Mouse (Mus musculus): ENCODE measurements around the gene Ghdc. TPM values are rescaled to one million over a fixed set of nuclear protein-coding genes. Genes with fewer than 3 reads are reported as not detected.
A peak's percentile ranks its signal among the peaks of the same experiment; 100 is the strongest.

The Ghdc gene
- polyA plus RNA-seq, 1 experiment from 2014 or later = 6.7 TPM

DNA sequence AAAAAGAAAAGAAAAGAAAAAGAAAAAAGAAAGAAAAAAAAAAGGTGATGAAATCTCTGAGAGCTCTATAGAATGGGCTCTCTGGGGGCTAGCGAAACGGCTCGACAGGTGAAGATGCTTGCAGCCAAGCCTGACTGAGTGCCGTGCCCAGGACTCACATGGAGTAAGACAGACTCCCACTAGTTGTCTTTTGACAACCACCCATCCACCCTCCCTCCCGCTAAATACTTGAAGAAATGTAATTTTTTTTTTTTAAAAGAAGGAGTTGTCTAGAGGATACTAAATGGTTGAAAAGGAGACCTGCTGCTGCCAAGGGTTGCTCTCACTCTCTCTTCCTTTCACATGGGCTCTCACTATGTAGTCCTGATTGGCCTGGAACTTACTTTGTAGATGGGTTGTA lies 32.0 kb downstream of the Ghdc start:
- Histone ChIP-seq H3K27me3 (replicated peaks; ENCODE audit: control insufficient read depth, insufficient read depth, low read length) (no peaks in the 10 kb centered on the region), H3K9me3 (ENCODE audit: control insufficient read depth, low read length) (no peaks in the 10 kb centered on the region), H3K4me2 (ENCODE audit: low read depth, low read length) (peak overlapping the region; percentile 81), H3K36me3 (ENCODE audit: control insufficient read depth, insufficient read depth, low read length) (no peaks in the 10 kb centered on the region), H3K4me1 (ENCODE audit: control insufficient read depth, insufficient read depth, low read length) (peaks cover 19% of the 10 kb centered on the region), H3K27ac (ENCODE audit: low read length) (no peak overlapping the region), H3K9ac (ENCODE audit: low read depth, low read length) (no peak overlapping the region), H3K4me3 (ENCODE audit: low read length) (peak overlapping the region; percentile 75)
- no peak for ATAC-seq
- 20% methylated on average over 5 of the region's 5 CpGs for WGBS

DNA sequence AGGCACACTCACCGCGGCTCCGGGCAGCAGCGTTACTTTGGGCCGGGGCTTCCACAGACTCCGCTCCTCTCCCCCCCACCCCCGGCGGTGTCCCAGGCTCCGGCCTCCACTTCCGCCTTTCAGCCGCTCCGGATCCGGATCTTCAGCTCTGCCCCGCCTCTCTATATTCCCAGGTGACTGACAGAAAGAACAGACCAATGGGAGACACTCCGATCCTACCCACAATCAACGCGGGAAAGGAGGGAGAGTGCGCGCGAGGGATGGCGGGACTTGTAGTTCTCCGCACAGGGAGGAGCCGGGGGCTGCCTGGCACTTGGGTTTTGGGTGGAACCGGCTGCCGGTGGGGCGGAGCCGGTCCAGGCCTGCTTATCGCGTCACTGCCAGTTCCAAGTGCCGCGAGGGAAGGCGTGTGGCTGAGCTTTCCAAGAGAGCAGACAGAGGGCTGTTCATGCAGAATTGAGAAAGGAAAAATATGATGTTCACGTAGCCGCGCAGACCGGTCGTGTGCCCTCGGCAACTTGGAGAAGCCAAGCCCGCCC lies 32.6 kb downstream of the Ghdc start, which contains the start of gene Rab5c:
Gene Rab5c (minus strand): TSS at position 150 of the 539 bp plus-strand sequence.
- Histone ChIP-seq H3K4me3 (ENCODE audit: low read length) (peak within 1 kb of the TSS; percentile 75), H3K9ac (ENCODE audit: low read depth, low read length) (peak within 1 kb of the TSS; percentile 92), H3K36me3 (ENCODE audit: control insufficient read depth, insufficient read depth, low read length) (no peaks in the 10 kb centered on the region), H3K27ac (ENCODE audit: low read length) (peak within 1 kb of the TSS; percentile 66), H3K9me3 (ENCODE audit: control insufficient read depth, low read length) (no peaks in the 10 kb centered on the region), H3K4me2 (ENCODE audit: low read depth, low read length) (peak within 1 kb of the TSS; percentile 81), H3K27me3 (replicated peaks; ENCODE audit: control insufficient read depth, insufficient read depth, low read length) (no peaks in the 10 kb centered on the region), H3K4me1 (ENCODE audit: control insufficient read depth, insufficient read depth, low read length) (peaks cover 19% of the 10 kb centered on the region)
- ATAC-seq = peak; percentile 100
- under 1% methylated on average over 39 of the region's 39 CpGs for WGBS

DNA sequence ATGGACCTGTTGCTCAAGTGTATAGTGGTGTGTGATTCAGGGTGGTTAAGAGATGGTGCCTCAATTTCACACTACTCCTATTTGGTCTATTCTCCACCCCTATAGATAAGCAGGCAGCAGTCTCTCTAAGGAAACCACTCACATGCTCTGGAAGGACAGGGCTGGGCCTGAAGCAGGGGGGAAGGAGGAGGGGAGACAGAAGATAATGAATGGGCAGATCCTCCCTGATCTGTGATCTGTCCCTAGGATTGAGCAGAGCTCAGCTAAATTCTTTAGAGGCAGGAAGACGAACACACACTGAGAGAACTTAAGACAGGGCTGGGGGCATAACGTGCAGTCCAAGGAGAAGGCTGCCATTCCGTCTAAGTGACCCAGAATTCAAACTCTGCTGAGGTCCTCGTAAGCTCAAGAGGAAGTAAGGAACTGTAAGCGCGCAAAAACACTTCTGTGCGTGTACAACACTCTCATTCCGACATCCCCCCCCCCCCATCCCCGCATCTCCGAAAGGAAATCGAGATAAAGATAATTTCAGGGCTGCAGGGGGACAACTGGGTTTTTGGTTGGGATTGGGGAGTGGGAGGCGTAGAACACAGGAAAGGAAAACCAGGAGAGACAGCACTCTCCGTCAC lies 33.5 kb downstream of the Ghdc start:
- peak overlapping the region; percentile 66 for H3K27ac ChIP-seq (ENCODE audit: low read length)
- H3K27me3 ChIP-seq (replicated peaks; ENCODE audit: control insufficient read depth, insufficient read depth, low read length) = no peaks in the 10 kb centered on the region
- H3K4me3 ChIP-seq (ENCODE audit: low read length) = peak overlapping the region; percentile 75
- H3K9me3 ChIP-seq (ENCODE audit: control insufficient read depth, low read length) = no peaks in the 10 kb centered on the region
- peaks cover 19% of the 10 kb centered on the region for H3K4me1 ChIP-seq (ENCODE audit: control insufficient read depth, insufficient read depth, low read length)
- peak; percentile 10; the same call in 1 of the 2 replicates for ATAC-seq
- no peaks in the 10 kb centered on the region for H3K36me3 ChIP-seq (ENCODE audit: control insufficient read depth, insufficient read depth, low read length)
- peak overlapping the region; percentile 64 for H3K4me2 ChIP-seq (ENCODE audit: low read depth, low read length)
- peak overlapping the region; percentile 92 for H3K9ac ChIP-seq (ENCODE audit: low read depth, low read length)
- WGBS = under 1% methylated on average over 13 of the region's 13 CpGs

DNA sequence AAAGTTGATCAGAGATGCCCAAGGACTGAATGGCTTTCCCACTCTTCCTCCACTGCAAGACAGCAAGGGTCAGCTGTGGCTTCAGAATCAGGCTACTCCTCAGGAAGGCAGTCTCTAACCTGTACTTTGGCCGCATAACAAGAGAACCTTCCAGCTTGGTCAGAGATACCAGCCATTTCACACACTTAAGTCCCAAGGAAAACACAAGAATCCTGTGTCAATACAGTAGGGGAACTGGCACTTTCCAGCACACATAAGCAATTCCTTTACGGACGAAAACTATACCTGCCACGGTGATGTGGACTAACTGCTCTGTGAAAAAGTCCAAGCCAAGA lies 34.0 kb downstream of the Ghdc start:
- Histone ChIP-seq H3K27me3 (replicated peaks; ENCODE audit: control insufficient read depth, insufficient read depth, low read length) (no peaks in the 10 kb centered on the region), H3K36me3 (ENCODE audit: control insufficient read depth, insufficient read depth, low read length) (no peaks in the 10 kb centered on the region), H3K9me3 (ENCODE audit: control insufficient read depth, low read length) (no peaks in the 10 kb centered on the region), H3K4me1 (ENCODE audit: control insufficient read depth, insufficient read depth, low read length) (peaks cover 19% of the 10 kb centered on the region), H3K27ac (ENCODE audit: low read length) (peak overlapping the region; percentile 66), H3K4me2 (ENCODE audit: low read depth, low read length) (peak overlapping the region; percentile 64), H3K4me3 (ENCODE audit: low read length) (peak overlapping the region; percentile 75), H3K9ac (ENCODE audit: low read depth, low read length) (no peak overlapping the region)
- no peak for ATAC-seq
- WGBS = 57% methylated on average over 4 of the region's 4 CpGs

DNA sequence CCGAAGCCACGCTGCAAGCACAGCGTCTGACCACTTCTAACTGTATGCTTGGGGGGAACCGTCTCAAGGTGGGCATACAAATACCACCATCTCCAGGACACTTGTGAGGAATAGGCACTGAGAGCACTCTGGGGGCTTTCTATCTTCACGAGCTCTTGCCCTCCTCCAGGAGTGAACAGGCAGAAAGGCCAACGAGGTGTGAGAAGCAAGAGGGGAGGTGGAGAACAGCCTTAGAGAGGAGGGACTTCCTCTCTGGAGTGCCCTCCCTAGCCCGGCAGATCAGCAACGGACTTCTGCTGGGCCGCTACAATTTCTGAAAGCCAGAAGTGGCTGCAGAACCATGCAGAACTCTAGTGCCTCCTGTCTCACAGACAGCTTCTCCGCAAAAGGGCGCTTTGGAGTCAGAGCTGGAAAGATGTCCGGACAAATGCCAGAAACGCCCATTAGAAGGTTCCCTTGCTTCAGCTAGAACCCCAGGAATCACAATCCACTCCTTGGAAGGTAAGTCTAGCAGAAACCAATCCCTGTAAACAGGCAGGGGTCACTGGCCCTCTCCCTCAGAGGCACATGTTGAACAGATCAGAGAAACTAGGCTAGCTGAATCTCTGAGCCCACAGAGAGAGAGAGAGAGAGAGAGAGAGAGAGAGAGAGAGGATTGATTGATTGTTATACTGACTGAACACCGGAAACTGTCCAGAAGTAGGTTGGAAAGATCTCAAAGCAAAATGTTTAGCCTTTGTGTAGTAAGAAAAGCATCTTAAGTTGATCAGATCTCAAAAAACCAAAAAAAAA lies 34.6 kb downstream of the Ghdc start:
- no peaks in the 10 kb centered on the region for H3K27me3 ChIP-seq (replicated peaks; ENCODE audit: control insufficient read depth, insufficient read depth, low read length)
- H3K36me3 ChIP-seq (ENCODE audit: control insufficient read depth, insufficient read depth, low read length) = no peaks in the 10 kb centered on the region
- H3K9ac ChIP-seq (ENCODE audit: low read depth, low read length) = peak overlapping the region; percentile 43
- peak overlapping the region; percentile 75 for H3K4me3 ChIP-seq (ENCODE audit: low read length)
- no peaks in the 10 kb centered on the region for H3K9me3 ChIP-seq (ENCODE audit: control insufficient read depth, low read length)
- no peak overlapping the region for H3K27ac ChIP-seq (ENCODE audit: low read length)
- ATAC-seq = no peak
- peak overlapping the region; percentile 64 for H3K4me2 ChIP-seq (ENCODE audit: low read depth, low read length)
- 69% methylated on average over 14 of the region's 14 CpGs for WGBS
- peaks cover 19% of the 10 kb centered on the region for H3K4me1 ChIP-seq (ENCODE audit: control insufficient read depth, insufficient read depth, low read length)

DNA sequence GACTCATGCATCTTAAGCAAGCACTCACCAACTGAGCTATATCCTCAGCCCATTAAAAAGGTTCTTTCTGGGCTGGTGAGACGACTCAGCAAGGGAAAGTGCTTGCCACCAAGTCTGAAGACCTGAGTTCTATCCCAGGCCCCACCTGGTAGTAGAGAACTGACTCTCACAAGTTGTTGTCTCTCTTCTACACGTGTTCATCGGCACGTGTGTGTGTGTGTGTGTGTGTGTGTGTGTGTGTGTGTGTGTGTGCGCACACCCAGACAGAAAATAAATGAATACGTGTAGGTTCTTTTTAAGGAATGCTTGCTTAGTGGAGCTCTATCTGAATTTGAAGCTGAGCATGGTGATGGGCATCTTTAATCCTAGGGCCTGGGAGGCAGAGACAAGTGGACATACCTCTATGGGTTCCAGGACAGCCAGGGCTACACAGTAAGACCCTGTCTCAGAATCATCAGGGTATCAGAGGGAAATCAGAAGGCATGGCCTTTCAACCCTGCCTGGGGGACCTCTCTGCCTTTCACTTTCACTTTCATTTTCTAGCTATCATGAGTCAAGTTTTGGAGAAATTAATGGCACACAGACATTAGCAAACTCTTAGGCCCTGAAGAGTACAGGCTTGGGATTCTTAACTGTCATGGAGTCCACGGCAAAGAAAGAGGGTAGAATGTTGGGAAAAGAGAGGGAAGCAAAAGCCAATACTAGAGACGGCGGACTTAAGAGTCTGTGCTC lies 35.5 kb downstream of the Ghdc start:
- 85% methylated on average over 9 of the region's 9 CpGs for WGBS
- Histone ChIP-seq H3K27ac (ENCODE audit: low read length) (no peak overlapping the region), H3K4me2 (ENCODE audit: low read depth, low read length) (peak overlapping the region; percentile 64), H3K27me3 (replicated peaks; ENCODE audit: control insufficient read depth, insufficient read depth, low read length) (no peaks in the 10 kb centered on the region), H3K36me3 (ENCODE audit: control insufficient read depth, insufficient read depth, low read length) (no peaks in the 10 kb centered on the region), H3K9ac (ENCODE audit: low read depth, low read length) (no peak overlapping the region), H3K4me1 (ENCODE audit: control insufficient read depth, insufficient read depth, low read length) (peaks cover 19% of the 10 kb centered on the region), H3K4me3 (ENCODE audit: low read length) (peak overlapping the region; percentile 14), H3K9me3 (ENCODE audit: control insufficient read depth, low read length) (no peaks in the 10 kb centered on the region)
- no peak for ATAC-seq

DNA sequence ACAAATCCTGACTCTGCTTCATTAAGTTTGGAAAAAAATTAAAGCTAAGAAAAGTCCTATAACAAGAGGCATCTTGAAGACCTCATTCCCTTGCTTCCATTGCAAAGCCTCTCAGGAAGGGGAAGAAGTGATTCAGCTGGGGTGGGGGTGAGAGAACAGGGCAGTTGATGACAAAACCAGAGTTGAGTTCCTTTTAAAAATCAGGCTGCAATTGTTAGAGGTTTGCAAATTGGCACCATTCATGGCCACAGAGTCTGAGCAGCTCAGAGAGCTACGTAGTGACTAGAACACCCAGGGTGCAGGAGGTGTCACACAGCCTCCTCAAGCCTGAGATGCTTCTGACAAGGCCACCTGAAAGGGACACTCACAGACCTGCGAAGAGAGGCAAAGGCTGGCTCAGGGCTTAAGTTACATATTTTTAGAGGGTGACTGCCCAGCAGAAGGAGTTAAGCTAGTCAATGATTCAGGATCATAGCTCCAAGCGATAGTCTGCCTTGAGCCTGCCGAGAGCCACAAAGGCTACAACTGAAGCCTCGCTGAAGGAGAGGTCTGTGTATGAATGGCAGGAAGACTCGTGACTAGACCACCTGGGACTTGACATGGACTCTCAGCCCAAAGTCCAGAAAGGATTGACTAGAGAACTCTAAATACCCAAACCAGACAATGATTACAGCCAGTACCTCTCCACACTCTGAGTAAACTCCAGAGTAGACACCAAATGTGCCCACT lies 40.1 kb downstream of the Ghdc start:
- peaks cover 5% of the 10 kb centered on the region for H3K4me1 ChIP-seq (ENCODE audit: control insufficient read depth, insufficient read depth, low read length)
- H3K4me2 ChIP-seq (ENCODE audit: low read depth, low read length) = no peak overlapping the region
- no peak overlapping the region for H3K9ac ChIP-seq (ENCODE audit: low read depth, low read length)
- H3K27me3 ChIP-seq (replicated peaks; ENCODE audit: control insufficient read depth, insufficient read depth, low read length) = no peaks in the 10 kb centered on the region
- no peak for ATAC-seq
- no peak overlapping the region for H3K4me3 ChIP-seq (ENCODE audit: low read length)
- WGBS = 84% methylated on average over 6 of the region's 6 CpGs
- no peaks in the 10 kb centered on the region for H3K36me3 ChIP-seq (ENCODE audit: control insufficient read depth, insufficient read depth, low read length)
- no peak overlapping the region for H3K27ac ChIP-seq (ENCODE audit: low read length)
- no peaks in the 10 kb centered on the region for H3K9me3 ChIP-seq (ENCODE audit: control insufficient read depth, low read length)

DNA sequence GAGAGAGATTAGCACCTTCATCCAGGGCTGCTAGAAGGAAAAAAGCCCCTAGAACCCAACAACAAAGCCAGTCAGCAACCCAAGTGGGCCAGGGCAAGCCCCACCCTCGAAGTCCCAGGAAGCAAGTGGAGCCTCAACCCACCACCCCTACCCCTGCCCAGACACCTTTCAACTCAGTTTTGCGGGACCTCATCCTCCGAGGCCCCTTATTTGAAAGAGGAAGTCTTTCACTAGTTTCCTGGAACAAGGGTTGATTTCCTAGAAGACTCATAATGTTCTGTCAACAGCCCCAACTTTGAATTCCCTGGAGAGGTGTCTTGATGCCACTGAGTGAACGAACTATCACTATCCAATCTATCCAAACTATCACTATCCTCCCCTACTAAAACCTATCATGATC lies 40.8 kb downstream of the Ghdc start:
- H3K4me2 ChIP-seq (ENCODE audit: low read depth, low read length) = no peak overlapping the region
- peaks cover 8% of the 10 kb centered on the region for H3K4me1 ChIP-seq (ENCODE audit: control insufficient read depth, insufficient read depth, low read length)
- no peak for ATAC-seq
- H3K4me3 ChIP-seq (ENCODE audit: low read length) = no peak overlapping the region
- H3K27me3 ChIP-seq (replicated peaks; ENCODE audit: control insufficient read depth, insufficient read depth, low read length) = no peaks in the 10 kb centered on the region
- H3K27ac ChIP-seq (ENCODE audit: low read length) = no peak overlapping the region
- H3K9ac ChIP-seq (ENCODE audit: low read depth, low read length) = no peak overlapping the region
- 79% methylated on average over 4 of the region's 4 CpGs for WGBS
- no peaks in the 10 kb centered on the region for H3K9me3 ChIP-seq (ENCODE audit: control insufficient read depth, low read length)
- no peaks in the 10 kb centered on the region for H3K36me3 ChIP-seq (ENCODE audit: control insufficient read depth, insufficient read depth, low read length)

DNA sequence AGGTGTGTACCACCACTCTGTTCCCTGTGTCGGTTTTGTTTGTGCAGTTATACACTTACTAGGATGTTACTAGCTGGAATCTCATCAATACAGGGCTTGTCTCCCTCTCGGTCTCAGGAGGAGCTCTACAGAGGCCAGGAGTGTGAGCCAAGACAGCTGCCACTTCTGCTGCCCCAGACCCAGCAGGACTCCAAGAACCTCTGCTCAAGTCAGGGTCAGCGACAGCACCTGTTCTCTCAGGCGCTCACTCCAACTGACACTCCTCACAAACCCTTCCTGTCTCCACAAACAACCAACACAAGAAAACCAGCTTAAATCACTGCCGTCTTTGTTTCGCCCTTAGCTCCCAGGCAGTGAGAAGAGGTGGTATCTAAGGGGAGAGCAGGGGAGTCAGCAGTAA lies 42.2 kb downstream of the Ghdc start:
- no peak overlapping the region for H3K4me2 ChIP-seq (ENCODE audit: low read depth, low read length)
- H3K9ac ChIP-seq (ENCODE audit: low read depth, low read length) = no peak overlapping the region
- H3K4me1 ChIP-seq (ENCODE audit: control insufficient read depth, insufficient read depth, low read length) = peaks cover 17% of the 10 kb centered on the region
- WGBS = 79% methylated on average over 6 of the region's 6 CpGs
- no peak overlapping the region for H3K4me3 ChIP-seq (ENCODE audit: low read length)
- no peaks in the 10 kb centered on the region for H3K9me3 ChIP-seq (ENCODE audit: control insufficient read depth, low read length)
- no peaks in the 10 kb centered on the region for H3K36me3 ChIP-seq (ENCODE audit: control insufficient read depth, insufficient read depth, low read length)
- H3K27ac ChIP-seq (ENCODE audit: low read length) = no peak overlapping the region
- H3K27me3 ChIP-seq (replicated peaks; ENCODE audit: control insufficient read depth, insufficient read depth, low read length) = no peaks in the 10 kb centered on the region
- ATAC-seq = no peak

All from intestine, embryonic 16.5 days (tissue).